Mouse (Mus musculus): ENCODE data around the gene Med10.

Med10 gene

GRCm38 (mm10) chr13:69802095-69802494 lies at the start of gene Med10:
Gene Med10 (plus strand): TSS chr13:69802395.
- no peak for DNase-seq (ENCODE audit: low read depth, low spot score)

GRCm38 (mm10) chr13:69752875-69753274 lies 49.3 kb upstream of the Med10 start:
- DNase-seq (ENCODE audit: low read depth, low spot score): no peak

GRCm38 (mm10) chr13:69758979-69759378 lies 43.2 kb upstream of the Med10 start:
- no peak for DNase-seq (ENCODE audit: low read depth, low spot score)

- DNase-seq (ENCODE audit: low read depth, low spot score): no peak
Observed at GRCm38 (mm10) chr13:69761393-69761792, 40.8 kb upstream of the Med10 start.

- DNase-seq (ENCODE audit: low read depth, low spot score): no peak
Observed at GRCm38 (mm10) chr13:69764646-69765045, 37.5 kb upstream of the Med10 start.

- DNase-seq (ENCODE audit: low read depth, low spot score): no peak
Observed at GRCm38 (mm10) chr13:69768152-69768551, 34.0 kb upstream of the Med10 start.

GRCm38 (mm10) chr13:69770538-69771456 lies 31.4 kb upstream of the Med10 start:
- DNase-seq (ENCODE audit: low read depth, low spot score): no peak

- DNase-seq (ENCODE audit: low read depth, low spot score): no peak
Observed at GRCm38 (mm10) chr13:69772358-69772757, 29.8 kb upstream of the Med10 start.

GRCm38 (mm10) chr13:69778221-69778620 lies 24.0 kb upstream of the Med10 start:
- no peak for DNase-seq (ENCODE audit: low read depth, low spot score)

- DNase-seq (ENCODE audit: low read depth, low spot score): no peak
Observed at GRCm38 (mm10) chr13:69788704-69789103, 13.5 kb upstream of the Med10 start.

GRCm38 (mm10) chr13:69791814-69792213 lies 10.4 kb upstream of the Med10 start:
- no peak for DNase-seq (ENCODE audit: low read depth, low spot score)

GRCm38 (mm10) chr13:69792541-69793009 lies 9.6 kb upstream of the Med10 start:
- no peak for DNase-seq (ENCODE audit: low read depth, low spot score)

GRCm38 (mm10) chr13:69794808-69795207 lies 7.4 kb upstream of the Med10 start:
- no peak for DNase-seq (ENCODE audit: low read depth, low spot score)

GRCm38 (mm10) chr13:69809681-69810611 lies 7.8 kb downstream of the Med10 start:
- DNase-seq (ENCODE audit: low read depth, low spot score): peak; percentile 71

GRCm38 (mm10) chr13:69810936-69811680 lies 8.9 kb downstream of the Med10 start:
- no peak for DNase-seq (ENCODE audit: low read depth, low spot score)

- DNase-seq (ENCODE audit: low read depth, low spot score): no peak
Observed at GRCm38 (mm10) chr13:69813870-69814269, 11.7 kb downstream of the Med10 start.

- no peak for DNase-seq (ENCODE audit: low read depth, low spot score)
Observed at GRCm38 (mm10) chr13:69818306-69818705, 16.1 kb downstream of the Med10 start.

- DNase-seq (ENCODE audit: low read depth, low spot score): no peak
Observed at GRCm38 (mm10) chr13:69821169-69821822, 19.1 kb downstream of the Med10 start.

- no peak for DNase-seq (ENCODE audit: low read depth, low spot score)
Observed at GRCm38 (mm10) chr13:69823920-69824637, 21.9 kb downstream of the Med10 start.

GRCm38 (mm10) chr13:69825396-69826095 lies 23.4 kb downstream of the Med10 start:
- no peak for DNase-seq (ENCODE audit: low read depth, low spot score)

Measured in c-Kit-negative CD71-positive TER-119-positive erythroid progenitor cells, embryonic 14.5 days (primary cell).